Comparison of ENCODE assay signal across 8 mouse cellular contexts in genomic region chr9:40964418-40964714, GRCm38 (mm10). TPM values are rescaled to one million over a fixed set of nuclear protein-coding genes. Genes with fewer than 3 reads are reported as not detected.
A peak's percentile ranks its signal among the peaks of the same experiment; 100 is the strongest.
DNase-seq lines count a peak whose midpoint lies in the region; ATAC-seq and TF ChIP-seq lines count a peak whose summit lies in the region.

No protein-coding gene starts in this region.

- 18% methylated on average over 7 of the region's 7 CpGs for WGBS in hindbrain, embryonic 10.5 days
- 12% methylated on average over 7 of the region's 7 CpGs for WGBS in midbrain, embryonic 11.5 days

- peak; percentile 33; the same call in 1 of the 2 replicates for ATAC-seq in midbrain, embryonic 11.5 days (ENCODE audit: low FRiP score)

- peak overlapping the region; percentile 52 for H3K4me3 ChIP-seq in ES-Bruce4 (ENCODE audit: low read depth, low read length)
- H3K4me3 ChIP-seq in hindbrain, embryonic 10.5 days, result peak overlapping the region; percentile 65
- peak overlapping the region; percentile 51 for H3K4me3 ChIP-seq in midbrain, embryonic 11.5 days (ENCODE audit: low read depth, low read length)

- peak overlapping the region; percentile 63; the same call in 1 of the 2 replicates for H3K9ac ChIP-seq in ES-Bruce4 (ENCODE audit: low read depth, poor library complexity, severe bottlenecking)
- peak overlapping the region; percentile 66 for H3K9ac ChIP-seq in midbrain, embryonic 11.5 days (ENCODE audit: low read length)

- intact Hi-C loops in heart, postnatal 10 days (cut with DNase I), result no loop called here

- no peak for TF ChIP-seq POLR2A in ES-Bruce4 (IDR thresholded peaks at IDR 0.05; ENCODE audit: insufficient read depth, low read length)

- H3K4me2 ChIP-seq in midbrain, embryonic 11.5 days, result peak overlapping the region; percentile 95

- DNase-seq in heart, adult 11 months, result peak; percentile 61
- no peak for DNase-seq in heart, postnatal 10 days
- peak; percentile 10 for DNase-seq in hindbrain, embryonic 10.5 days (ENCODE audit: low spot score)
- no peak for DNase-seq in midbrain, embryonic 11.5 days (ENCODE audit: low spot score, missing footprints)
- no peak for DNase-seq in thymus, postnatal 14 days
- no peak for DNase-seq in left cerebral cortex, adult 18-20 months (ENCODE audit: low spot score in 2 of 2)
- DNase-seq in embryo, embryonic 11 days, result no peak

- TF ChIP-seq CTCF in ES-Bruce4 (IDR thresholded peaks at IDR 0.05; ENCODE audit: low read depth, low read length), result no peak

- H3K36me3 ChIP-seq in ES-Bruce4 (ENCODE audit: control insufficient read depth, insufficient read depth, low read length, poor library complexity, severe bottlenecking), result no peaks in the 10 kb centered on the region
- no peaks in the 10 kb centered on the region for H3K36me3 ChIP-seq in hindbrain, embryonic 10.5 days
- H3K36me3 ChIP-seq in midbrain, embryonic 11.5 days (ENCODE audit: control insufficient read depth, insufficient read depth, low read length), result no peaks in the 10 kb centered on the region

- TF ChIP-seq EP300 in ES-Bruce4 (IDR thresholded peaks at IDR 0.05; ENCODE audit: insufficient read depth, low read depth, low read length), result no peak

- no peaks in the 10 kb centered on the region for H3K4me1 ChIP-seq in ES-Bruce4 (ENCODE audit: control insufficient read depth, insufficient read depth, low read length)
- H3K4me1 ChIP-seq in hindbrain, embryonic 10.5 days (replicated peaks), result peaks cover 12% of the 10 kb centered on the region
- peaks cover 9% of the 10 kb centered on the region for H3K4me1 ChIP-seq in midbrain, embryonic 11.5 days (ENCODE audit: control insufficient read depth, insufficient read depth, low read length)

- H3K27ac ChIP-seq in ES-Bruce4 (ENCODE audit: insufficient read depth, low read length), result no peak overlapping the region
- 0 out of 2 replicates have a peak overlapping the region, but pooled peaks have one; percentile 78 for H3K27ac ChIP-seq in hindbrain, embryonic 10.5 days
- no peak overlapping the region for H3K27ac ChIP-seq in midbrain, embryonic 11.5 days (ENCODE audit: low read depth, low read length)

- H3K27me3 ChIP-seq in ES-Bruce4 (ENCODE audit: control insufficient read depth, insufficient read depth, low read length, poor library complexity, severe bottlenecking), result peaks cover 8% of the 10 kb centered on the region
- H3K27me3 ChIP-seq in hindbrain, embryonic 10.5 days (ENCODE audit: insufficient read depth, poor library complexity, severe bottlenecking), result peaks cover 70% of the 10 kb centered on the region
- H3K27me3 ChIP-seq in midbrain, embryonic 11.5 days (ENCODE audit: control insufficient read depth, insufficient read depth, low read length), result peaks cover 16% of the 10 kb centered on the region

- H3K9me3 ChIP-seq in ES-Bruce4 (replicated peaks; ENCODE audit: control insufficient read depth, insufficient read depth, low read length, poor library complexity, severe bottlenecking), result no peaks in the 10 kb centered on the region
- no peaks in the 10 kb centered on the region for H3K9me3 ChIP-seq in hindbrain, embryonic 10.5 days
- H3K9me3 ChIP-seq in midbrain, embryonic 11.5 days (ENCODE audit: control insufficient read depth, low read length), result no peaks in the 10 kb centered on the region

RNA-seq across cellular contexts. Expression of gene Jhy, which starts 0.4 kb away (rescaled TPM):
- not detected for total RNA-seq in heart, postnatal 10 days (2021)
- 0.37 TPM in 1 of 2 replicates, not detected in the other for polyA plus RNA-seq in ES-Bruce4 (2011; ENCODE audit: insufficient read depth, insufficient read length, low read depth, missing spikeins)
- polyA plus RNA-seq in hindbrain, embryonic 10.5 days (2016; fragmentation: Nextera tagmentation; extraction: Ambion mirVana), result 1.6 and 1.8 TPM in 2 replicates
- polyA plus RNA-seq in midbrain, embryonic 11.5 days (2014; fragmentation: Nextera tagmentation; extraction: Ambion mirVana), result 2.7 and 3.4 TPM in 2 replicates
- total RNA-seq in left cerebral cortex, adult 18-20 months (2021), result 1 to 10 TPM in 1 of 2 experiments, under 1 TPM in 1; 0.66 to 1.0 TPM

RNA-seq across cellular contexts. Expression of gene Crtam, which starts 40.1 kb away (rescaled TPM):
- total RNA-seq in heart, postnatal 10 days (2021), result under 1 TPM in 1 of 2 experiments, not detected in 1; 0.12 TPM
- not detected in 2 replicates for polyA plus RNA-seq in ES-Bruce4 (2011; ENCODE audit: insufficient read depth, insufficient read length, low read depth, missing spikeins)
- 0.09 and 0.13 TPM in 2 replicates for polyA plus RNA-seq in hindbrain, embryonic 10.5 days (2016; fragmentation: Nextera tagmentation; extraction: Ambion mirVana)
- polyA plus RNA-seq in midbrain, embryonic 11.5 days (2014; fragmentation: Nextera tagmentation; extraction: Ambion mirVana), result 0.07 TPM in 1 of 2 replicates, not detected in the other
- total RNA-seq in left cerebral cortex, adult 18-20 months (2021), result not detected

Comparison
In these comparisons a context has a peak if more than half of its experiments do, and no peak if none do; other contexts are left out.
1. DNase-seq: peak in heart, adult 11 months (single experiment) and hindbrain, embryonic 10.5 days (single experiment); none in heart, postnatal 10 days (0 of 2), midbrain, embryonic 11.5 days (single experiment), thymus, postnatal 14 days (single experiment), left cerebral cortex, adult 18-20 months (0 of 2) and embryo, embryonic 11 days (single experiment).
2. Peak in every context shown above with its lines, with median percentiles within 50 percentile points of each other: H3K4me3 ChIP-seq.